Mouse (Mus musculus) layer of hippocampus, postnatal 36 days (tissue): Measurements from ENCODE around the gene 7530416G11Rik. TPM values are rescaled to one million over a fixed set of nuclear protein-coding genes. Genes with fewer than 3 reads are reported as not detected.
A peak's percentile ranks its signal among the peaks of the same experiment; 100 is the strongest.

Experiments
- DNase-seq, 2 experiments: peaks; one replicate each; pipeline ENCODE4 v3.0.0; 2022
- total RNA-seq, 2 experiments: library from RNA; stranded (reverse); gene quantifications; 2 replicates each; pipeline ENCODE4 v1.2.3; 2021

Gene 7530416G11Rik
- total RNA-seq, 2 experiments from 2014 or later: not detected

GRCm38 (mm10) chr15:85479365-85479764 is 23.7 kb downstream of the 7530416G11Rik start:
- no peak for DNase-seq

- DNase-seq: peak in 1 of 2 experiments; percentile 44
These were observed 25.4 kb downstream of the 7530416G11Rik start for GRCm38 (mm10) chr15:85477584-85477983.

- no peak for DNase-seq
These were observed 28.3 kb downstream of the 7530416G11Rik start for GRCm38 (mm10) chr15:85474697-85475096.

- DNase-seq: no peak
These were observed 33.6 kb downstream of the 7530416G11Rik start for GRCm38 (mm10) chr15:85469401-85469800.

GRCm38 (mm10) chr15:85466456-85467067 is 36.5 kb downstream of the 7530416G11Rik start:
- DNase-seq: peak in 1 of 2 experiments; percentile 33

GRCm38 (mm10) chr15:85464823-85465565 is 38.0 kb downstream of the 7530416G11Rik start:
- DNase-seq: no peak

GRCm38 (mm10) chr15:85464190-85464589 is 38.8 kb downstream of the 7530416G11Rik start:
- no peak for DNase-seq

GRCm38 (mm10) chr15:85463027-85463790 is 39.8 kb downstream of the 7530416G11Rik start:
- no peak for DNase-seq

- DNase-seq: peak in 1 of 2 experiments; percentile 32
These were observed 40.9 kb downstream of the 7530416G11Rik start for GRCm38 (mm10) chr15:85462138-85462537.

GRCm38 (mm10) chr15:85461541-85461940 is 41.5 kb downstream of the 7530416G11Rik start:
- DNase-seq: no peak

- DNase-seq: no peak
These were observed 44.4 kb downstream of the 7530416G11Rik start for GRCm38 (mm10) chr15:85458631-85459082.

- DNase-seq: no peak
These were observed 45.2 kb downstream of the 7530416G11Rik start for GRCm38 (mm10) chr15:85457838-85458237.

- DNase-seq: no peak
These were observed 46.1 kb downstream of the 7530416G11Rik start for GRCm38 (mm10) chr15:85456891-85457290.

- no peak for DNase-seq
These were observed 56.4 kb downstream of the 7530416G11Rik start for GRCm38 (mm10) chr15:85446652-85447051.

Other genes starting within 250 kb of the 7530416G11Rik start
- 100 to 1,000 TPM; 290 to 315 TPM for gene Atxn10, start 167.0 kb downstream of the 7530416G11Rik start, total RNA-seq
- gene Wnt7b, start 79.2 kb upstream of the 7530416G11Rik start, total RNA-seq: 10 to 100 TPM; 44.7 to 48.8 TPM
- 1 to 10 TPM; 3.9 to 4.9 TPM for gene Ppara, start 231.8 kb upstream of the 7530416G11Rik start, total RNA-seq